Mouse (Mus musculus) urinary bladder, postnatal 14 days (tissue): ENCODE results near the gene Acbd7.

ENCODE experiments used
- DNase-seq: peaks from one replicate; pipeline ENCODE4 v3.0.0; 2021; ENCODE audit warnings: low spot score

Gene Acbd7

GRCm38 (mm10) chr2:3387105-3387860 is 51.3 kb downstream of the Acbd7 start:
- DNase-seq: no peak
